Mouse (Mus musculus) embryo, embryonic 10.5 days (tissue): ENCODE measurements around the gene Ywhag.

Experiments used
- DNase-seq: peaks from one replicate; pipeline ENCODE4 v3.0.0-alpha.2; 2015; ENCODE audit warnings: low spot score

Gene Ywhag

DNA sequence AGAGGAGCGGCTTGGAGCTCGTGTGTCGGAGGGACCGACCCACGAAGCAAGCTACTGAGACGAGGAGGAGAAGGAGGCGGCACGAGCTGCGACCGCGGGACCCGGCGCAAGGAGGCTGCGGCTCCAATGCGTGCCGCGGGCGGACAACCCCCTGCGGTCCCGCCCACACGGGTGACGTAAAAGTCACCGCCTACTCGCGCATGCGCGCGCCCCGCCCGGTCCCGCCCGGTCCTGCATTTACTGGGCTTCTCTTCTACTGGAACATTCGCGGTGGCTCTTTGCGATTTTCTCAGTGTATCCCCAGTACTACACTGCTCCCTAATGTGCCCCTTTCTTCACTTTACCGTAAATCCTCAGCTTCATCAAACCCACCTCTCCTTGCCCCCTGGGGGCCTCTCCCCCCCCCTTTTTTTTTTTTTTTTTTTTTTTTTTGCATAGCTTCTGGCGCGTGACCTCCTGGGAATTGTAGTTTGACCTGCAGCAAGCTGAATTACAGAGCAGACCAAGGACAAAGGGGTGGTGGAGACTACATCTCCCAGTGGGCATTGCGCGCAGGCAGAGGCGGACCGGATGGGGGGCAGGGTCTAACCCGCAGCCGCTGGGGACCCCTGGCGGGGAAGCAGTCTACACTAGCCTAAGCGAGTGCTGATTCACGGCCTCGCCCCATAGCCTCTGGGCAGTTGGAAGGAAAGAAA, at the start of gene Ywhag:
Gene Ywhag, minus strand, starts transcription at position 136 of the 695 bp plus-strand sequence.
- peak; percentile 97 for DNase-seq

- DNase-seq, result peak; percentile 83
Measured at GRCm38 (mm10) chr5:135982398-135982797, 48.0 kb upstream of the Ywhag start.

DNA sequence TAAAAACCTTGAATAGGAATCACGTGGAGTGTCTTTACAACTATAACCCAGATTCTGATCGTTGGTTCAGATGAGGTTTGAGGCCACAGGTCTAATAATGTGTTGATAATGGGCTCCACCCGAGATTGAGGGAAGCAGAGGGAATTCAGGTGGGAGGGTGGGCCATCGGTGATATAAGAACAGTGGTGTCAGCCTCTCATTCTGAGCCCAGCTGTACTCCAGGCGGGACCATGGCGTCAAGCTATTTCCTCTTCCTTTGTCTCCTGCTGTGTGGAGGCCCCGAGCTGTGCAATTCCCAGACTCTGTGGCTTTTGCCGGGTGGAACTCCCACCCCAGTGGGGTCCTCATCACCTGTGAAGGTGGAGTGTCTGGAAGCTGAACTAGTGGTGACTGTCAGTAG, 45.5 kb upstream of the Ywhag start, which contains the start of gene Zp3:
Gene Zp3, plus strand, starts transcription at position 196 of the 400 bp plus-strand sequence.
- DNase-seq, result no peak

- no peak for DNase-seq
Measured at GRCm38 (mm10) chr5:135979381-135979780, 45.0 kb upstream of the Ywhag start.

- no peak for DNase-seq
Measured at GRCm38 (mm10) chr5:135975893-135976668, 41.7 kb upstream of the Ywhag start.

DNA sequence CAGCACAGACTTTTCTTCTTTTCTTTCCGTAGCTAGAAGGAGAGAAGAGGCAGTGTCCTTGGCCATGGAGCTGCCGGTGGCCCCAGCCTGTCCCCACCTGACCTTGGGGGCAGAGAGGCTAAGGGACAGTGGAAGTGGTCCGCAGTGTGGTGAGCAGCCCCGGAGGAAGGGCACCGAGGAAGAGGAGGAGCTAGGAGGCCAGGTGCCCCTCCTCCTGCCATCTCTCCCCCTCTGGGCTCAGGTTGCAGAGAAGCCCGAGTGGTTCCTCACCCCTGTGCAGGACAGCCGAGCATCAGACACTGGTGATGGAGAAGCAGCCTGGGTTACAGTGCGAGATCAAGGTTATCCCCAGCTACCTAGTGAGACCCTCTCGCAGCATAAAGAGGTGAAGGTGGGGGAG, 39.9 kb upstream of the Ywhag start, which contains the start of gene Ssc4d:
Gene Ssc4d, minus strand, starts transcription at position 167 of the 400 bp plus-strand sequence.
- no peak for DNase-seq

DNA sequence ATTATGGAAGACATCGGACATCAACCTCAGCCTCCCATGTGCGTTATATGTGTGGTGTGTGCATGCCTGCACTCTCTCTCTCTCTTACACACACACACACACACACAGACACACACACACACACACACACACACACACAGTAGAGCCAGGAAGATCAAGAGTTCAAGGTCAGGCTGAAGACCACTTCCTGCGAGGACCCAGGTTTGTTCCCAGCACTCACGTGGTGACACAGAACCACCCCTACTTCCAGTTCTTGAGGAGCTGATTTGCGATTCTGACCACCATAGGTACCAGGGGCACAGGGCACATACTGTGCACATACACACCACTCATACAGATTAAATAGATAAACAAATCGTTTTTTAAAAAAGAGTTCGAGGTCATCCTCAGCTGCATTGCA, 37.5 kb upstream of the Ywhag start:
- no peak for DNase-seq

DNA sequence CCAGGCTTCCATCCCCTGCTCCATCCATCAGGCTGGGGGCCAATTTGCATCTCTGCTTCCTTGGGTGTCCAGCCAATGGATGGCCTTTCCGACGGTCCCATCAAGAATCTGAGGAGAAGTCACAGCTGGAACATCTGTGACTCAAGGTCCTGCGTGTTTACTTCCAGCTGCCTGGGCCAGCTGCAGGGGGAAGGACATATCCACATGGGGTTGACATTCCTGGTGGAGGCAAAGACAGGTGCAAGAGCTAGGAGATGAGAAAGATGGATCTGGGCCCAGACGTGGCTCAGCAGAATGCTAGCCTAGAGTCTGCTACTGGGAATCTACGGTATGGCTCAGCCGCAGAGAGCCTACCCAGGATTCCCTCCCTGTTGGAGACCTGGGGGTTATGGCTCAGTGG, 35.8 kb upstream of the Ywhag start:
- no peak for DNase-seq

- DNase-seq, result peak; percentile 73
Measured at GRCm38 (mm10) chr5:135968781-135969180, 34.4 kb upstream of the Ywhag start.

GRCm38 (mm10) chr5:135966866-135967265, 32.5 kb upstream of the Ywhag start:
- no peak for DNase-seq

- no peak for DNase-seq
Measured at GRCm38 (mm10) chr5:135965501-135965930, 31.1 kb upstream of the Ywhag start.

DNA sequence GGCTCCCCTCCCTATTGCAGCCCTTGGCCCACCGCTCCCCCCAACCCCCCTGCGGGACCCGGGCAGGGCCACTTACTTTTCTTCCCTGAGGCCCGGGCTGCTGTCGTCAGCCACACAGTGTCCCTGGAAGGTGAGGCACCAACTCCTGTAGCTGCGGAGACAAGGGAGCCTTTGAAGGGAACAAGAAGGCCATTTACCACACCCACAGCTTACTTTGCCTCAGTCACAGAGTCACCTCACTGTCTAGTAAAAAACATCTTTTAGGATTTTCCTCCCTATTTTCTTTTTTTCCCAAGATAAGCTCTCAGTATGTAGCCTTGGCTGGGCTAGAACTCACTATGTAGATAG, 28.8 kb upstream of the Ywhag start:
- DNase-seq, result peak; percentile 41

DNA sequence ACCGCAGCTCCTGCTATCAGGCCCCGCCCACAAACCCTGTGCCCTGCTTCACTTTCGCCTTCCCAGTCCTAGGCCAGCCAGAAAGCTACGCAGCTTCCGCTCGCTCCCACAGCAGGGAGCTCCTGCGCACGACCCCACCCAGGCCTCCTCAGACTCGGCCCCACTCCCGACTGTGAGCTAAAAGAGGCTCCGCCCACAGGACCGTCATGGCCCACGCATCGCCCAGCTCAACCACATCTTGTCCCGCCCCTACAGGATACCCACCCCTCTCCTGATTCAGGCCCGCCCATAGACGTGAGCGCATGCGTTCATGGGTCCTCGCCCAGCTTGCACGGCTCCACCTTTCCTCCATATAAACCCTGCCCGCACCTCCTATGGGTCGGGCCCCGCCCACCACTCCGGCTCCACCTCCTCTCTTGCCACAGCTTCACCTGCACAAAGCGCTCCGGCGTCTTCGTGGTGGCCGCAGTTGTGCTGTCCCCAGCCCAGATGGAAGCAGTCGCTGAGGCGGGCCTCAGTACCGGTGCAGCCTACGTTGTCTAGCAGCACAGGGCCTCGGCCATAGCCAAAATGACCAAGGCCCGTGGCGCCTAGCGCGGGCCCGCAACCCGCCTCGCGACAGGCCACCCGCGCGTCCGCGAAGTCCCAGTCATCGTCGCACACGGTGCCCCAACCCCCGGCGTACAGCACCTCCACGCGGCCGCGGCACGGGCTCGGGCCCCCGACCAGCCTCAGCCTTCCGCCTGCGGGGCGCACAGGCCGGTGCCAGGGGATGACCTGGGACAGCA, 28.3 kb upstream of the Ywhag start:
- peak; percentile 99 for DNase-seq

GRCm38 (mm10) chr5:135962125-135962491, 27.7 kb upstream of the Ywhag start:
- DNase-seq, result no peak

GRCm38 (mm10) chr5:135960909-135961635, 26.7 kb upstream of the Ywhag start:
- DNase-seq, result no peak

DNA sequence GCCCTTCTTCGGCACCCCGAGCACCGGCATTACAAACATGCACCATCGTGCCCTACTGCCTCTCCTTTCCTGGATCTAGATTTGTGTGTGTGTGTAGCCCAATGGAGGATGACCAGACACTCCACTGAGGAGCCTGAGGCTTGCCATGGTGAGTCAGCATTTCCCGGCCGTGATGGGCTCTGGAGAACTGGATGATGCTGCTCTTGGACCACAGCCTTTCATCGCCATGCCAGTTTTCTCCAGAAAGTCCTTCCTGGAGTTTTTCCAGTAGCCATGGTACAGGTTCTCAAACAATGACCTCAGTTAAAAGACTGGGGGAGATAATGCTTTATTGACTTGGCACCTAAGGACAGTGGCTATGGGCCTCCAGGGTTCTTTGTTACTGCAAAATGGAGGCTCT, 25.5 kb upstream of the Ywhag start:
- DNase-seq, result no peak

DNA sequence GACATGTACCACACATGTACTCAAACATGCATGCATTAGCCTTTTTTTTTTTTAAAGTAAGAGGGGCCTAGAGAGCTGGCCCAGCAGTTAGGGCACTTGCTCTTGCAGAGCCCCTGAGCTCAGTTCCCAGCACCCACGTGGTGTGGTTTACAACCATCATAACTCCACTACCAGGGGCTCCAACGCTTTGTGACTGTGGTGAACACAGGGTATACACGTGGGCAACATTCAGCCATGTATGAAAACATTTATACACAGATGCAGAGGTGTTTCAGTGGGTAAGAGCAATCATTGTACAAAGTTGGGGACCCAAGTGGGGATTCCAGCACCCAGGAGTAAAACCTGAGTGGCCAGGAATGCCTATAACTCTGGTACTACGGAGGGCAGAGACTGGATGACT, 24.0 kb upstream of the Ywhag start:
- no peak for DNase-seq

DNA sequence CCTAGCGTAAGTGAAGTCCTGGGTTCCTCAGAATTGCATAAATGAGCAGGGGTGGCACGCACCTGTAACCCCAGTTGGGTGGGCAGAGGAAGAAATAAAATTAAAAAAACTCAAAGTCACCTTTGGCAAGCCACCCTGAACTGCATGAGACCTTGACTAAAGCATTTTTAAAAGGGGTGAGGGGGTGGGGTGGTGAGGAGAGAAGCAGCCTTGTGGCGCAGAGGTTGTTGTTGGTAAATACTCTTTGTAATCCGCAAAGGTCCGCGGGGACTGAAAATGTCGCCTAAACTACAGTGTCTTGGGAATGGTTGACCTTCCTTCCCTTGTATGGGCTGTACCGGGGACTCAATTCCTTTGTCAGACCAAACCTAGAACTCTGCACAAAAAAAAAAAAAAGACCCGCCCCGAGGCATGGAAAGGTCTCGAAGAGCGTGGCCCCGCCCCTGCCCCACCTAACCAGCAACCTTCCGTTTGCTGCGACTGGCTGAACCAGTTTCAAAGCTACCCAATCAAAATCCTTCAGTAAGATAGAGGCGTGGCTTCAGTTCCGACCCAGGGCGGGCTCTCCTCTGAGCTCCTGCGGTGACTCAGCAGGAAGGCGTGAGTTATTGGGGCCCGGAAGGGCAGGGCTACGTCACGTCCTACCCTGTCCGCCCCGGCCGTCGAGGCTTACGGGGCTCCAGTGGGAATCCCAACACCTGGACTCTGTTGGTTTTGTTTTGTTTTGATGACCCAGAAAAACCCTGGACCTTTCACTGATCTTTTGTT, 23.0 kb upstream of the Ywhag start:
- peak; percentile 99 for DNase-seq

- peak; percentile 22 for DNase-seq
Measured at GRCm38 (mm10) chr5:135956300-135957206, 22.1 kb upstream of the Ywhag start.

DNA sequence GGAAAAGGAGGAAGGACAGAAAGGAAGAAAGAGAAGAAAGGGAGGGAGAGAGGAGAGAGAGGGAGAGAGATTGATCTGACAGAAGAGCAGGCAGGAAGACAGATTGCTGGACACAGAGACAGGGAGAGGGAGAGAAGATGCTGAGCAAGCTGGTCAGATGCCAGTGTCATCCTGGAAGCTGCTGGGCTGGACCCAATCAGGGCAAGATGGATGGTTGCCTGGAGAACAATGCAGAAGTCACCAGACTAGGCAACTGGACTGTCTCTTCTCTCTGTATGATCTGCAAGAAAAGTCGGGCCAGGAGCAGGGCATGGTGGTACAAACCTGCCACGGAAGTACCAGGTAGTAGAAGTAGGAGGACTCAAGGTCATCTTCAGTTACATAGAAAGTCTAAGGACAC, 18.4 kb upstream of the Ywhag start:
- DNase-seq, result no peak
